Mouse (Mus musculus): Measurements from ENCODE around the gene Ankrd13b. TPM values are rescaled to one million over a fixed set of nuclear protein-coding genes. Genes with fewer than 3 reads are reported as not detected.
A peak's percentile ranks its signal among the peaks of the same experiment; 100 is the strongest.

The Ankrd13b gene
- total and polyA plus RNA-seq, 3 experiments = 9.2 to 19.4 (median 10.6) TPM

DNA sequence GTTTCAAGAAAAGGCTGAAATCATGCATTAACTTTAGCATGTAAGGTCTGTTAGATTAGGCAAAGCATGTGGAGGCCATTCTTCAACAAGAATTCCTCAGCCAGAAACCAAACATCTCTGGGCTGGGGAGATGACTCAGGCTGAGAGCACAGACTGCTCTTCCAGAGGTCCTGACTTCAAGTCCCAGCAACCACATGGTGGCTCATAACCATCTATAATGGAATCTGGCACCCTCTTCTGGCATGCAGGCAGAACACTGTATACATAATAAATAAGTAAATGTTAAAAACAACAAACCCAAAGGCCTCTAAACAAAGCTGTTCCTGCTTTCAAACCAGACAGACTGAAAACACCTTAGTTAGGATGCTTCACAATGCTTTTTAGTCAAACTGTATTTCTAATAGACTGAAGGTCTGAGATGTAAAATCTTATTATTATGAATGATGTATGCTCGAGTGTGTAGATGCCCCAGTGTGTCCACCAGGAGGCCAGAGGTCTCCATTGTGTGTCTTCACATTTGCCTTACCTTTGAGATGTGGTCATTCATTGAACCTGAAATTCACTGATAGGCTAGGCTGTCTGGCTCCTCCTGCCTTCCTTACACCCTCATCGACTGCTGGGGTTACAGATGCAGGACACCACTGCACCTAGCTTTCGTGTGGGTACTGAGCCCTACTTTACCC lies 36.5 kb upstream of the Ankrd13b start:
- 67% methylated on average over 3 of the region's 3 CpGs for WGBS
- Histone ChIP-seq H3K36me3 (ENCODE audit: control insufficient read depth, insufficient read depth, low read length) (no peaks in the 10 kb centered on the region), H3K79me2 (replicated peaks; ENCODE audit: control insufficient read depth, insufficient read depth, low read length) (0 out of 2 replicates have a peak, but pooled peaks cover 1% of the 10 kb centered on the region), H3K4me1 (ENCODE audit: control insufficient read depth, insufficient read depth, low read length) (no peaks in the 10 kb centered on the region), H3K4me3 (no peak overlapping the region), H3K9ac (ENCODE audit: low read depth, low read length) (no peak overlapping the region), H3K27me3 (ENCODE audit: control insufficient read depth, insufficient read depth, low read length) (no peaks in the 10 kb centered on the region), H3K27ac (no peak overlapping the region)
- intact Hi-C loops (cut with DNase I) = no loop called here
- TF ChIP-seq POLR2A (IDR thresholded peaks at IDR 0.05; ENCODE audit: insufficient read depth, low read depth, low read length) (no peak), CTCF (IDR thresholded peaks at IDR 0.05) (peak; percentile 21; the same call in 1 of the 2 replicates), EP300 (IDR thresholded peaks at IDR 0.05; ENCODE audit: insufficient read depth, low read depth, low read length) (no peak)
- no peak for DNase-seq

DNA sequence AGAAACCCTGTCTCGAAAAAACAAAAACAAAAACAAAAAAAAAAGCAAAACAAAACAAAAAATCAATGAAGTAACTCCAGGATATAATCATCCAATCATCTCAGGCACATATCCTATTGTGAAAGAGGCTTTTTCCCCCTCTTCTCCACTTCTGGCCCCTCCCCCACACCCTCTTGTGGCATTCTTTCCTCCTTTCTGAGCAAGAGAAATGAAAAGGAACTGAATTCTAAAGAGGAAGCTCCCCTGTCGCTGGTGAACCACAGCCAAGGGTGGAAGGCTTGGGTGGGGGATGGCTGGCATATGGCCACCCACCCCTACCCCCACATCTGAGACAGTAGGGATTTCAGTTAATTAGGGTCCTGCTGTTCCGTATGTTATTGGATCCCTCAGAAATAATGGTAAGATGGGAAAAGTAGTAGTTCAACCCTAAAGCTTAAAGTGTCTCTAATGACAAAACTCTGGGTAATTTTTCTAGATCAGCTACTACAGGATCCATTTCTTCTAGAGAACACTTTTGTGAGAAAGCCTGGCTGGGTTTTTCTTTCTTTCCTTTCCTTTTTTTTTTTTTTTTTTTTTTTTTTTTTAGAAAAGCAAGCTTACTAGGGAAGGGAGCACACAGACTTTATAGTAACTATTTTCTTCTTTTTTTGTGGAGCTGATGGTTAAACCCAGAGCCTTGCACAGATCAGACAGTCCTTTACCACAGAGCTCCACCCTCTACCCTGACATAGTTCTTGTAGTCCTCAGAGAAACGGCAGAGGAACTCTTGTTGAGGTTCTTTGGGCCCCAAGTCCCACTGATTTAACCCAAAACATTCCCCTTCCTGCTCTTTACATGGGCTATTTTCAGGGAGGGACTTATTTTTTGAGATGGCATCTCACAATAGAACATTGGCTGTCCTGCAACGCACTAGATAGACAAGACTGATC lies 31.4 kb upstream of the Ankrd13b start:
- H3K79me2 ChIP-seq (replicated peaks; ENCODE audit: control insufficient read depth, insufficient read depth, low read length) = 0 out of 2 replicates have a peak, but pooled peaks cover 1% of the 10 kb centered on the region
- 61% methylated on average over 5 of the region's 5 CpGs for WGBS
- DNase-seq = no peak
- H3K9ac ChIP-seq (ENCODE audit: low read depth, low read length) = no peak overlapping the region
- peaks cover 3% of the 10 kb centered on the region for H3K4me1 ChIP-seq (ENCODE audit: control insufficient read depth, insufficient read depth, low read length)
- no peak overlapping the region for H3K27ac ChIP-seq
- intact Hi-C loops (cut with DNase I) = no loop called here
- H3K4me3 ChIP-seq = no peak overlapping the region
- no peaks in the 10 kb centered on the region for H3K36me3 ChIP-seq (ENCODE audit: control insufficient read depth, insufficient read depth, low read length)
- no peaks in the 10 kb centered on the region for H3K27me3 ChIP-seq (ENCODE audit: control insufficient read depth, insufficient read depth, low read length)
- no peak for TF ChIP-seq EP300 (IDR thresholded peaks at IDR 0.05; ENCODE audit: insufficient read depth, low read depth, low read length)

DNA sequence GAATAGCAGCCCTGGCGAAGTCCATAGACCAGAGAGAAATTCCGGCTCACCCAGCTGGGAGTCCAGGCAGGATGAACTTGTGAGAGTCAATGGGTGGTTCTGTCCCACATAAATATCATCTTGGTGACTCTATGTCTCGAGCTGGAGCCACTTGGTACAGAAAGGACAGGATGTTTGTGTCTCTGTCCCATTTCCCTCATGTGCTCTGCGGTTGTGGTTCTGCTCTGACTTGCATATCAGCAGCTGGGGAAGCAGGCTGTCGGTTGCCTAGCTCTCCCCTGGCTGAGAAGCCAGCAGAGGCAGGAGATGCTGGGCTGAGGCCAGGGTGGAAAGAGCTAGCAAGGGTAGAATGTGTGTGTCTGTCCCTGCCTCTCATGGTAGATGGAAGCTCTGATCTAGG lies 29.6 kb upstream of the Ankrd13b start, which contains the start of gene Gm10392:
TSS of gene Gm10392 (minus strand) at position 156 of the 400 bp plus-strand sequence.
- WGBS = 29% methylated on average over 5 of the region's 5 CpGs
- Histone ChIP-seq H3K27me3 (ENCODE audit: control insufficient read depth, insufficient read depth, low read length) (no peaks in the 10 kb centered on the region), H3K4me1 (ENCODE audit: control insufficient read depth, insufficient read depth, low read length) (peaks cover 7% of the 10 kb centered on the region), H3K36me3 (ENCODE audit: control insufficient read depth, insufficient read depth, low read length) (no peaks in the 10 kb centered on the region), H3K4me3 (no peak within 1 kb of the TSS), H3K27ac (peak within 1 kb of the TSS; percentile 12; the same call in 1 of the 2 replicates), H3K79me2 (replicated peaks; ENCODE audit: control insufficient read depth, insufficient read depth, low read length) (0 out of 2 replicates have a peak, but pooled peaks cover 1% of the 10 kb centered on the region), H3K9ac (ENCODE audit: low read depth, low read length) (no peak within 1 kb of the TSS)
- peak; percentile 41 to 67 for DNase-seq
- intact Hi-C loops (cut with DNase I) = no loop called here
- TF ChIP-seq EP300 (IDR thresholded peaks at IDR 0.05; ENCODE audit: insufficient read depth, low read depth, low read length) (0 out of 2 replicates have a peak, but pooled peaks have one; percentile 35), CTCF (IDR thresholded peaks at IDR 0.05) (no peak), POLR2A (IDR thresholded peaks at IDR 0.05; ENCODE audit: insufficient read depth, low read depth, low read length) (0 out of 2 replicates have a peak, but pooled peaks have one; percentile 22)

DNA sequence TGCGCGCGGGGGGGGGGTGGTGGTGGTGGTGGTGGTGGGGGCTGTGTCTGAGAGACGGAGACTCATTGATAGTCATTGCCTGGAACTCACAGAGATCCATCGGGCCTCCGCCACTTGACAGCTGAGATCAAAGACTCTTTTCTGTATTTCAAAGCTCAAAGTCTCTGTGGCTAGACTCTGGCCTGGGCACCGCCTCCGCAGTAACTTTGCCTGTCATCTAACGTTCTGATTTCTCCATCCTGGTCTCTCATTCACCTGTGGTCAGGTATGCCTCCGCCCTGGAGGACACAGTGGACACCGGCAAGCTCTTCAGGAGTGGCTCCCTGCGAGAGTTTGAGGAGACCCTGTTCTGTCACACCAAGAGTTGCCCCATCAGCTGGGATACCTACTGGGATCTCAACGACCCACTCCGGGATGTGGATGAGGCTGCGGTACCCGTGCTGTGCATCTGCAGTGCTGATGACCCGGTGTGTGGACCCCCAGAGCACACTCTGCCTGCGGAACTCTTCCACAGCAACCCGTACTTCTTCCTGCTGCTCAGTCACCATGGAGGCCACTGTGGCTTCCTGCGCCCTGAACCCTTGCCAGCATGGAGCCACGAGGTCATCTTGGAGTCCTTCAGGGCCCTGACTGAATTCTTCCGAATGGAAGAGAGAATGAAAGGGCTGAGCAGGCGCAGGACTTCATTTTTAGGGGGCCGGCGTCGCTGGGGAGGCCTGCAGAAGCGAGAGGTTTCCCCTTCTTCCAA lies 28.7 kb upstream of the Ankrd13b start:
- H3K79me2 ChIP-seq (replicated peaks; ENCODE audit: control insufficient read depth, insufficient read depth, low read length) = 0 out of 2 replicates have a peak, but pooled peaks cover under 1% of the 10 kb centered on the region
- intact Hi-C loops (cut with DNase I) = no loop called here
- WGBS = 86% methylated on average over 27 of the region's 27 CpGs
- H3K4me1 ChIP-seq (ENCODE audit: control insufficient read depth, insufficient read depth, low read length) = peaks cover 9% of the 10 kb centered on the region
- H3K4me3 ChIP-seq = no peak overlapping the region
- TF ChIP-seq CTCF (IDR thresholded peaks at IDR 0.05) (no peak), POLR2A (IDR thresholded peaks at IDR 0.05; ENCODE audit: insufficient read depth, low read depth, low read length) (no peak), EP300 (IDR thresholded peaks at IDR 0.05; ENCODE audit: insufficient read depth, low read depth, low read length) (no peak)
- no peaks in the 10 kb centered on the region for H3K27me3 ChIP-seq (ENCODE audit: control insufficient read depth, insufficient read depth, low read length)
- H3K9ac ChIP-seq (ENCODE audit: low read depth, low read length) = no peak overlapping the region
- DNase-seq = no peak
- peak overlapping the region; percentile 12; the same call in 1 of the 2 replicates for H3K27ac ChIP-seq
- H3K36me3 ChIP-seq (ENCODE audit: control insufficient read depth, insufficient read depth, low read length) = no peaks in the 10 kb centered on the region

DNA sequence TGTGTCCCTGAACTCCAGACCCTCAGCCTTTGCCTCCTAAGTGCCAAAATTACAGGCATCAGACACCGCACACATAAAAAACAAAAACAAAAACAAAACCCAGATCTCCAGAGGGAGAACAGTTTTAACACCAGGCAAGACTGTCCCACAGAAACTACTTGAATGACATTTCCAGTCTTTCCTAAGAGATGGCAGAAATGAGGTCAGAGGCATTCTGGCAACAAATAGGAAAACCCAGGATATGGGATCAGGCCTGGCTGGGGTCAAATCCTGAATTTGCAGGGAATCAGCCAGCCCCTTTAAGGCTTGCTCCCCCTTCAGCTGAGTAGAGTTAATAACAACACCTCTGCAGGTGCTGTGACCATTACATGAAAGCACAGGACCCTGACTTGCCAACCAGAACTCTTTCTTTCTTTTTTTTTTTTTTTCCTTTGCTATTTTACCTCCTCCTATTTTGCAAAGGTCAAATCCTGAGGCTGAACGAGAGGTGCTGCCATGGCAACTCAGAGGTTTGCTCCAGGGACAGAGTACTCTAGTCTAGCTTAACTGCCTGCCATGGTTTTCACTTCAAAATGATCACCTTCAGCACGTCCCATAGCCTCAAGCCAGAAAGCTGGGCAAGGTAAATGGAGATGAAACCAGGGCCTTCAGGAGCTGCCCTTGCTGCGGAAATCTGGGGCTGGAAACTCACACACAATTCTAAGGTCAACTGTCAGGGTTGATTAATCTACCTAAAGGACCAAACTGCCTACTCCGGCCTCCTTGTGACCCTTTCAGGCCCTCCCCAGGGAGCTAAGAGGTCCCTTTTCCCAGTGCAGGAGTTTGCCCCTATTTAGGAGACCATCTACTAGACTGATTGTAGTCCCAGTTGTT lies 27.3 kb upstream of the Ankrd13b start:
- no peak overlapping the region for H3K27ac ChIP-seq
- no peak overlapping the region for H3K9ac ChIP-seq (ENCODE audit: low read depth, low read length)
- no peaks in the 10 kb centered on the region for H3K79me2 ChIP-seq (replicated peaks; ENCODE audit: control insufficient read depth, insufficient read depth, low read length)
- H3K36me3 ChIP-seq (ENCODE audit: control insufficient read depth, insufficient read depth, low read length) = no peaks in the 10 kb centered on the region
- intact Hi-C loops (cut with DNase I) = no loop called here
- peaks cover 14% of the 10 kb centered on the region for H3K4me1 ChIP-seq (ENCODE audit: control insufficient read depth, insufficient read depth, low read length)
- H3K4me3 ChIP-seq = no peak overlapping the region
- no peak for DNase-seq
- no peak for TF ChIP-seq CTCF (IDR thresholded peaks at IDR 0.05)
- no peak for TF ChIP-seq POLR2A (IDR thresholded peaks at IDR 0.05; ENCODE audit: insufficient read depth, low read depth, low read length)
- no peaks in the 10 kb centered on the region for H3K27me3 ChIP-seq (ENCODE audit: control insufficient read depth, insufficient read depth, low read length)
- 94% methylated on average over 5 of the region's 5 CpGs for WGBS
